Mouse (Mus musculus) stomach, postnatal 0 days (tissue): ENCODE measurements around the gene Serinc2. TPM values are rescaled to one million over a fixed set of nuclear protein-coding genes. Genes with fewer than 3 reads are reported as not detected.

Source experiments
- ATAC-seq: fragments of 200-750 bp; cut with Nextera tagmentation; 2 replicates; pipeline ENCODE4 v1.8.0; 2017; ENCODE audit not compliant: low FRiP score, low TSS enrichment
- DNase-seq: peaks from one replicate; pipeline ENCODE4 v3.0.0-alpha.2; 2016; ENCODE audit warnings: low spot score
- H3K27ac ChIP-seq: fragments of 300-500 bp; sonication (generic); replicated peaks from 2 replicates; pipeline ENCODE4 v1.5.1; 2014; ENCODE audit warnings: mild to moderate bottlenecking, control low read depth
- H3K27me3 ChIP-seq: fragments of 300-500 bp; sonication (generic); 2 replicates; pipeline ENCODE4 v1.6.1; 2014; ENCODE audit warnings: low read length; ENCODE audit not compliant: control insufficient read depth, insufficient read depth
- H3K36me3 ChIP-seq: fragments of 300-500 bp; sonication (generic); 2 replicates; pipeline ENCODE4 v1.6.1; 2014; ENCODE audit warnings: low read length, mixed read lengths; ENCODE audit not compliant: control insufficient read depth, insufficient read depth
- H3K4me1 ChIP-seq: fragments of 300-500 bp; sonication (generic); replicated peaks from 2 replicates; pipeline ENCODE4 v1.6.1; 2014; ENCODE audit warnings: antibody characterized with exemption; ENCODE audit not compliant: control insufficient read depth, insufficient read depth
- H3K4me2 ChIP-seq: fragments of 300-500 bp; sonication (generic); replicated peaks from 2 replicates; pipeline ENCODE4 v1.6.1; 2014; ENCODE audit warnings: low read depth, mild to moderate bottlenecking, control low read depth, moderate library complexity
- H3K4me3 ChIP-seq: fragments of 300-500 bp; sonication (generic); 2 replicates; pipeline ENCODE4 v1.5.1; 2014; ENCODE audit warnings: low read depth, low read length, control low read depth
- H3K9ac ChIP-seq: fragments of 300-500 bp; sonication (generic); 2 replicates; pipeline ENCODE4 v1.6.1; 2014; ENCODE audit warnings: mild to moderate bottlenecking, low read length, control low read depth, mixed read lengths
- H3K9me3 ChIP-seq: fragments of 300-500 bp; sonication (generic); 2 replicates; pipeline ENCODE4 v1.6.1; 2016; ENCODE audit warnings: low read length; ENCODE audit not compliant: control insufficient read depth
- CTCF ChIP-seq: IDR thresholded peaks from 2 replicates; pipeline ENCODE4 v1.5.1; 2016; ENCODE audit warnings: antibody characterized with exemption, low read depth, mild to moderate bottlenecking, moderate library complexity
- EP300 ChIP-seq: optimal IDR thresholded peaks from 2 replicates; pipeline ENCODE3; 2016; ENCODE audit warnings: antibody characterized with exemption
- WGBS: fragments of 180-500 bp; shearing (Covaris S2); extraction: QIAGEN DNeasy Blood & Tissue Kit; methylation state at CpG from one replicate; pipeline ENCODE4 v1.1.7; 2014; 5-methylcytosine and 5-hydroxymethylcytosine counted together
- polyA plus RNA-seq: library from polyadenylated mRNA; unstranded; fragments of >200 nt; fragmentation: Nextera tagmentation; extraction: Ambion mirVana; gene quantifications from 2 replicates; pipeline ENCODE4 v1.2.1, GENCODE M21; 2015

The Serinc2 gene
- polyA plus RNA-seq, 1 experiment from 2014 or later = 137 TPM

- ATAC-seq = no peak
- no peak overlapping the region for H3K27ac ChIP-seq
Observed at GRCm38 (mm10) chr4:130296243-130296965, 17.4 kb upstream of the Serinc2 start.

DNA sequence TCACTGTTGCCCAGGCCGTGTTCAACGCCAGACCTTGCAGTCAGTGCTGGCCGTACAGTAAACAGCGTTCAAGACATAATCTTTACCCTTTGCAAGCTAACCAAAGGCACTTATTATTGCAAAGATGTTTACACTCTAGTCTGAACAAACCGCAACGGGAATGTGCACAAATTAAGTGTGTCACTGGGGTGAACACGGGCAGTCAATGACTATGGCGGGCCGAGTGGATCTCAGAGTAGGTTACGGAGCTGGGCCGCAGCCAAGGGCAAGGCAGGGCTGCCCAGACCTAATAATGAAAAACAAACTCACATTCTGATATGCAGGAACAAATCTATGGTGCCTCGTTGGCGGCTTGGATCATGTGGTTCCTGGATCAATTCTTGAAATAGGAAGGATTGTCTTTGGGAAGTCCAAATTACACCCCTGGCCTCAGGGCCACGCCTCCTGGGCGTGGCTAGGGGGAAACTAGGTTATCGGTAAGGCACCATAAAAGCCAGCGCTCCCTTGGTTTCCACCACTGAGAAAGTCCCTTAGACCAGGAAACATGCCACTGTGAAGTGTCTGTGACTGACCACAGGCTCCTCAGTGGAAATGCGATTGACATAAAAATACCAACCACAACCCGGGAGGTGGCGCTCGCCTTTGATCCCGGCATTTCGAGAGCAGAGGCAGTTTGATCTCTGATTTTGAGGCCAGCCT lies 16.2 kb upstream of the Serinc2 start:
- peak; percentile 76 for ATAC-seq
- peak; percentile 54 for TF ChIP-seq CTCF
- TF ChIP-seq EP300 = no peak
- H3K9ac ChIP-seq = no peak overlapping the region

More at GRCm38 (mm10) chr4:130296243-130296965, 17.4 kb upstream of the Serinc2 start:
- no peaks in the 10 kb centered on the region for H3K4me1 ChIP-seq
- no peaks in the 10 kb centered on the region for H3K9me3 ChIP-seq
- H3K4me3 ChIP-seq = no peak overlapping the region
- no peaks in the 10 kb centered on the region for H3K36me3 ChIP-seq
- WGBS = 80% methylated on average over 13 of the region's 13 CpGs
- H3K4me2 ChIP-seq = no peak overlapping the region
- DNase-seq = no peak
- no peaks in the 10 kb centered on the region for H3K27me3 ChIP-seq
- no peak for TF ChIP-seq CTCF
- TF ChIP-seq EP300 = no peak
- H3K9ac ChIP-seq = no peak overlapping the region

DNA sequence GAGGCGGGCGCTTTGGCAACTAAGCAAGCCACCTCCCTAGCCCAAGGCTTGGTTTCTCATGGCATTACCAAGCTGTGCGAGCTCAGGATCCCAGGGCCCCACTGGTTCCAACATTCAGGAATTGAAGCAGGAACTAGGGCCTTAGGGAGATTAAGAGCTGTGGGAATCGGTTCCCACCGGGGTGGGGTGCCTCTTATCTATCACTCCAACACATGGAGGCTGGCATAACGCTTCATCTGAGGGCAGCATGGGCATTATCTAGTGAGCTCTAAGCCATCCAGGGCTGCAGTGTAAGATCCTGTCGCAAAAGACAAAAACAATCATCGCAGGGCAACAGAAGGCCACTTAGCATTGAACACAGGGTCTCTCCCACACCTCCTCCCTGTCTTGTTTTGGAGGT lies 15.5 kb upstream of the Serinc2 start:
- no peak for TF ChIP-seq EP300
- TF ChIP-seq CTCF = no peak
- Histone ChIP-seq H3K4me1 (no peaks in the 10 kb centered on the region), H3K9ac (no peak overlapping the region), H3K36me3 (no peaks in the 10 kb centered on the region), H3K4me2 (no peak overlapping the region), H3K4me3 (no peak overlapping the region), H3K9me3 (no peaks in the 10 kb centered on the region), H3K27me3 (no peaks in the 10 kb centered on the region), H3K27ac (no peak overlapping the region)
- DNase-seq (no peak), ATAC-seq (no peak)
- 81% methylated on average over 8 of the region's 8 CpGs for WGBS

More for the DNA sequence above, 16.2 kb upstream of the Serinc2 start:
- WGBS = 37% methylated on average over 23 of the region's 23 CpGs
- Histone ChIP-seq H3K4me1 (no peaks in the 10 kb centered on the region), H3K27ac (peak overlapping the region; percentile 70), H3K4me2 (no peak overlapping the region), H3K4me3 (no peak overlapping the region), H3K36me3 (no peaks in the 10 kb centered on the region), H3K9me3 (no peaks in the 10 kb centered on the region), H3K27me3 (no peaks in the 10 kb centered on the region)
- DNase-seq = peak; percentile 88

DNA sequence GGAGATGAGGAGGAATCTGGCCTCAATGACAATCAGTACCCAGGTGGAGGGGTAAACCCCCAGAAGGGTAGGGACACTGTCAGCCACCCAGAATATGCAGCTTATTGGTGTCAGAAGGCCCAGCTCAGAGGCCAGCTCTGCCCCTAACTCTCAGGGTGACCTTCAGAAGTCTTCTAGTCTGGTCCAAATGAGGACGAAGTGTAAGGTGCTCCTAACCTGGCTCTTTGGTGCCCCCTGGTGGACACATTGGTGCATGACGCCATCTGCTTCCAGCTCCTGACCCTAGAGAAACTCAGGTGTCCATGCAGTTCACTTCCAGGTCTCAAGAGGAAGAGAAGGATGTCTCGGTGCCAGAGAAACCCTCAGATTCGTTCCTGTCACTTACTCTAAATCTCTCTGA lies 13.3 kb upstream of the Serinc2 start:
- Histone ChIP-seq H3K4me2 (no peak overlapping the region), H3K4me1 (no peaks in the 10 kb centered on the region), H3K9ac (no peak overlapping the region), H3K4me3 (no peak overlapping the region), H3K9me3 (no peaks in the 10 kb centered on the region), H3K27me3 (no peaks in the 10 kb centered on the region), H3K27ac (no peak overlapping the region), H3K36me3 (no peaks in the 10 kb centered on the region)
- 2% methylated on average over 4 of the region's 4 CpGs for WGBS
- DNase-seq (peak; percentile 91), ATAC-seq (peak; percentile 61)
- no peak for TF ChIP-seq EP300
- TF ChIP-seq CTCF = peak; percentile 97

DNA sequence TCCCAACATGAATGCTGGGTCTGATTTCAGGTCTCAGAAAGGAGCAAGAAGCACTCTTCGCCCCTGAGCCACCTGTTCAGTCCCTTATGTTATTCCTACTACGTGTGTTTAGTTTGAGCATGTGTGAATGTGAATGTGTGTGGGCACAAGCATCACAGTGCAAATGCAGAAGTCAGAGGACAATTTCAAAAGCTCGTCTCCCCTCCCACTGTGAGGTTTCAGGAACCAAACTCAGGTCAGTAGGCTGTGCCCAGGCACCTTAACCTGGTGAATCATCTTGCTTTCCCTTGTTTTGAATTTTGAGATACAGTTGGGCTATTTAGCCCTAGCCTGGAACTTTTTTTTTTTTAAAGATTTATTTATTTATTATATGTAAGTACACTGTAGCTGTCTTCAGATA lies 10.8 kb upstream of the Serinc2 start:
- Histone ChIP-seq H3K9me3 (no peaks in the 10 kb centered on the region), H3K27me3 (no peaks in the 10 kb centered on the region), H3K4me1 (no peaks in the 10 kb centered on the region), H3K9ac (no peak overlapping the region), H3K4me2 (no peak overlapping the region), H3K36me3 (no peaks in the 10 kb centered on the region), H3K27ac (no peak overlapping the region), H3K4me3 (no peak overlapping the region)
- no peak for TF ChIP-seq EP300
- TF ChIP-seq CTCF = no peak
- ATAC-seq (no peak), DNase-seq (no peak)
- WGBS = 61% methylated on average over 3 of the region's 3 CpGs

DNA sequence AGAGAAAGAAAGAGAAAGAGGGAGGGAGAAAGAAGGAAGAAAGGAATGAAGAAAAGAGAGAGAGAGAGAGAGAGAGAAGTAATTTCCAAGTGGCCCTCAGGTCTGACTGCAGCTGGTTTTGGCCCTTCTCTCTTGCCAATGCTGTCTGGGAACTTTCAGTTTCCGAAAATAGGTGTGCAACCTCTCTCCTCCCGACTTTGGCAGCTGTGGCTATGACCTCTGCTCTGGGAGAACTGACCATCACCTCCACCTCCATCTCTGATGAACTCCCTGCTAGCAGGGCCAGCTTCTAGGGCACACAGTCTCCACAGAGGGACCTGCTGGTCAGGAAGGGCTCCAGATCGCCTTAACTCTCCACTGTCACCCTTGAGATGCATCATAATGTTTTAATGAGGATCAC lies 7.5 kb upstream of the Serinc2 start:
- 46% methylated on average over 3 of the region's 3 CpGs for WGBS
- TF ChIP-seq CTCF = no peak
- no peak for TF ChIP-seq EP300
- no peak for ATAC-seq

More for the DNA sequence above, 7.5 kb upstream of the Serinc2 start:
- no peak overlapping the region for H3K9ac ChIP-seq
- DNase-seq = no peak
- no peaks in the 10 kb centered on the region for H3K4me1 ChIP-seq
- no peaks in the 10 kb centered on the region for H3K36me3 ChIP-seq
- H3K4me3 ChIP-seq = no peak overlapping the region
- H3K27ac ChIP-seq = no peak overlapping the region
- no peaks in the 10 kb centered on the region for H3K9me3 ChIP-seq
- no peak overlapping the region for H3K4me2 ChIP-seq
- no peaks in the 10 kb centered on the region for H3K27me3 ChIP-seq
